Mouse (Mus musculus) midbrain, embryonic 13.5 days (tissue): ENCODE measurements around the gene Poln. TPM values are rescaled to one million over a fixed set of nuclear protein-coding genes. Genes with fewer than 3 reads are reported as not detected.

Experiments
- ATAC-seq: fragments of 200-750 bp; cut with Nextera tagmentation; 2 replicates; pipeline ENCODE4 v1.8.0; 2017; ENCODE audit warnings: mild to moderate bottlenecking, moderate TSS enrichment, moderate library complexity
- H3K27ac ChIP-seq: fragments of 300-500 bp; sonication (generic); 2 replicates; pipeline ENCODE4 v1.5.1; 2015; ENCODE audit warnings: inconsistent platforms, mild to moderate bottlenecking, moderate library complexity
- H3K27me3 ChIP-seq: fragments of 300-500 bp; sonication (generic); 2 replicates; pipeline ENCODE4 v1.6.1; 2015; ENCODE audit warnings: mild to moderate bottlenecking, inconsistent platforms
- H3K36me3 ChIP-seq: fragments of 300-500 bp; sonication (generic); 2 replicates; pipeline ENCODE4 v1.6.1; 2015; ENCODE audit warnings: mild to moderate bottlenecking, inconsistent platforms
- H3K4me1 ChIP-seq: fragments of 300-500 bp; sonication (generic); replicated peaks from 2 replicates; pipeline ENCODE4 v1.6.1; 2015; ENCODE audit warnings: inconsistent platforms
- H3K4me2 ChIP-seq: fragments of 300-500 bp; sonication (generic); replicated peaks from 2 replicates; pipeline ENCODE4 v1.6.1; 2015; ENCODE audit warnings: moderate library complexity, mild to moderate bottlenecking, inconsistent platforms
- H3K4me3 ChIP-seq: fragments of 300-500 bp; sonication (generic); replicated peaks from 2 replicates; pipeline ENCODE4 v1.5.1; 2015; ENCODE audit warnings: mild to moderate bottlenecking, inconsistent platforms
- H3K9ac ChIP-seq: fragments of 300-500 bp; sonication (generic); replicated peaks from 2 replicates; pipeline ENCODE4 v1.6.1; 2015; ENCODE audit warnings: mild to moderate bottlenecking, inconsistent platforms
- H3K9me3 ChIP-seq: fragments of 300-500 bp; sonication (generic); 2 replicates; pipeline ENCODE4 v1.6.1; 2016; ENCODE audit warnings: mild to moderate bottlenecking, inconsistent platforms
- WGBS: fragments of 180-500 bp; shearing (Covaris S2); methylation state at CpG from one replicate; pipeline ENCODE4 v1.1.7; 2015; 5-methylcytosine and 5-hydroxymethylcytosine counted together
- polyA plus RNA-seq: library from polyadenylated mRNA; unstranded; fragments of >200 nt; fragmentation: Nextera tagmentation; extraction: Ambion mirVana; gene quantifications from 2 replicates; pipeline ENCODE4 v1.2.1, GENCODE M21; 2015

The Poln gene
- polyA plus RNA-seq, 1 experiment from 2014 or later, result 0.89 TPM

GRCm38 (mm10) chr5:34169954-34170353, 706 bp upstream of the Poln start:
- peaks cover 26% of the 10 kb centered on the region for H3K36me3 ChIP-seq
- 91% methylated on average over 3 of the region's 3 CpGs for WGBS
- H3K4me1 ChIP-seq, result peaks cover 29% of the 10 kb centered on the region
- H3K9me3 ChIP-seq, result no peaks in the 10 kb centered on the region
- H3K27me3 ChIP-seq, result no peaks in the 10 kb centered on the region
- peak overlapping the region; percentile 60 for H3K4me2 ChIP-seq
- peak overlapping the region; percentile 57 for H3K4me3 ChIP-seq
- no peak for ATAC-seq
- H3K27ac ChIP-seq, result peak overlapping the region; percentile 94
- H3K9ac ChIP-seq, result peak overlapping the region; percentile 69

GRCm38 (mm10) chr5:34167857-34168256, 1.4 kb downstream of the Poln start:
- H3K4me3 ChIP-seq, result no peak overlapping the region

GRCm38 (mm10) chr5:34165793-34166192, 3.5 kb downstream of the Poln start:
- H3K27ac ChIP-seq, result no peak overlapping the region
- peaks cover 32% of the 10 kb centered on the region for H3K4me1 ChIP-seq
- ATAC-seq, result no peak
- H3K27me3 ChIP-seq, result no peaks in the 10 kb centered on the region
- peaks cover 4% of the 10 kb centered on the region for H3K36me3 ChIP-seq
- 86% methylated on average over 4 of the region's 4 CpGs for WGBS
- no peaks in the 10 kb centered on the region for H3K9me3 ChIP-seq
- no peak overlapping the region for H3K4me3 ChIP-seq
- H3K4me2 ChIP-seq, result no peak overlapping the region
- no peak overlapping the region; the same call in 1 of the 2 replicates for H3K9ac ChIP-seq

More at GRCm38 (mm10) chr5:34167857-34168256, 1.4 kb downstream of the Poln start:
- Histone ChIP-seq H3K36me3 (peaks cover 9% of the 10 kb centered on the region), H3K9ac (0 out of 2 replicates have a peak overlapping the region, but pooled peaks have one; percentile 0), H3K4me2 (peak overlapping the region; percentile 11; the same call in 1 of the 2 replicates), H3K9me3 (no peaks in the 10 kb centered on the region), H3K27ac (no peak overlapping the region), H3K27me3 (no peaks in the 10 kb centered on the region), H3K4me1 (peaks cover 32% of the 10 kb centered on the region)
- WGBS, result 82% methylated on average over 4 of the region's 4 CpGs
- ATAC-seq, result no peak

- Histone ChIP-seq H3K9ac (no peak overlapping the region), H3K27me3 (no peaks in the 10 kb centered on the region), H3K36me3 (peaks cover 2% of the 10 kb centered on the region), H3K4me3 (no peak overlapping the region), H3K4me1 (no peaks in the 10 kb centered on the region), H3K9me3 (no peaks in the 10 kb centered on the region), H3K4me2 (no peak overlapping the region), H3K27ac (no peak overlapping the region)
- no peak for ATAC-seq
Measured at GRCm38 (mm10) chr5:34148476-34148875, 20.8 kb downstream of the Poln start.

DNA sequence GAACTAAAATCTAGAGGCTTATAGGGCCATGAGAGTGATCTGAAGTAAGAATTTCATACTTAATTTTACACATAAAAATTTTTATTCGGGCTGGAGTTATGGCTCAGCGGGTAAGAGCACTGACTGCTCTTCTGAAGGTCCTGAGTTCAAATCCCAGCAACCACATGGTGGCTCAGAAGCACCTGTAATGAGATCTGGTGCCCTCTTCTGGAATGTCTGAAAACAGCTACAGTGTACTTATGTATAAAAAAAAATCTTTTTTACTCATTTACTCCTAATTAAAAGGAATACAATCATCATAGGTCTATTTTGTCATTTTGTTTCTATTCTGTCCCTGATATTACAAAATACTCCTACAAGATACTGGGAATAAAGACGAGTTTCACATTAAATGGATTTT, 21.7 kb downstream of the Poln start:
- ATAC-seq, result no peak
- no peaks in the 10 kb centered on the region for H3K36me3 ChIP-seq
- H3K27me3 ChIP-seq, result no peaks in the 10 kb centered on the region
- no peaks in the 10 kb centered on the region for H3K9me3 ChIP-seq
- no peak overlapping the region for H3K27ac ChIP-seq
- 91% methylated on average over 3 of the region's 3 CpGs for WGBS
- no peak overlapping the region for H3K4me2 ChIP-seq
- no peaks in the 10 kb centered on the region for H3K4me1 ChIP-seq
- H3K9ac ChIP-seq, result no peak overlapping the region
- H3K4me3 ChIP-seq, result no peak overlapping the region

DNA sequence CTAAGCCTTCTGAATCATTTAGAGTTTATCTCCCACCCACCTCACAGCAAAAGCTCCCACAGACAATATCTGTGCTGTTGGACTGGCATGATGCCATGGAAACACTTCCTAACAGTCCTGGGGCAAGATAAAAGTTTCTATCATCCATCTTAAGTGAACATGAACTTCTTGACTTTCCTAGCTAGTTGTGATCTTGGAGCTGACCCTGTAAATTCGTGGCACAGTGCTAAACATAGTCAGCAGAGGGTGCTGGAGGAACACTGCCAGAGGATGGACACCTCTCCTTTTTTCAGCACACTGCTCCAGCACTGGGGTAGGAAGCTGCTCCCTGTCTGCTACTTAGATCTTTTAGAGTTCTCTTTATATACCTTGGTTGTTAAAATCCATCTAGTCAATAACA, 29.5 kb downstream of the Poln start:
- Histone ChIP-seq H3K4me1 (no peaks in the 10 kb centered on the region), H3K4me2 (no peak overlapping the region), H3K9ac (no peak overlapping the region), H3K36me3 (no peaks in the 10 kb centered on the region), H3K27me3 (no peaks in the 10 kb centered on the region), H3K27ac (no peak overlapping the region), H3K9me3 (no peaks in the 10 kb centered on the region), H3K4me3 (no peak overlapping the region)
- WGBS, result 0% methylated on average over 1 of the region's 1 CpGs
- no peak for ATAC-seq

DNA sequence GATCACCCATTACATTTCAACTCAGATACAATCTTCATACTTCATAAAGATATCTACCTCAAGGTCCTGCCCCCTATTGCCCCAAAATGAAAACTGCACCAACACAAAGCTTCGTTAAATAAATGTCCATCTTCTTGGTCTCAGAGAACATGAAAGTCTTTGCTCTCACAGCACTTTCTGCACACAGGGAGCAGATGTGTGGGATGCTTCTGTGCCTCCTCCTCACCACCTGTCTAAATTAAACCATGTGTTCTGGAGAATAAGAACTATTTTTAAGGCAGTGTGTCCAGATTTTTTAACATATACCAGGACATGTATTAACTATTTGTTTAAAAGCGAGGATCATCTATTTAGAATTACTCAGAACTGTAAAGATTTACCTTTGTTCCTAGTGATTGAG, 36.5 kb downstream of the Poln start:
- Histone ChIP-seq H3K27me3 (no peaks in the 10 kb centered on the region), H3K4me2 (no peak overlapping the region), H3K27ac (no peak overlapping the region), H3K9me3 (no peaks in the 10 kb centered on the region), H3K36me3 (no peaks in the 10 kb centered on the region), H3K4me3 (no peak overlapping the region), H3K4me1 (no peaks in the 10 kb centered on the region), H3K9ac (no peak overlapping the region)
- 83% methylated on average over 2 of the region's 2 CpGs for WGBS
- ATAC-seq, result no peak

DNA sequence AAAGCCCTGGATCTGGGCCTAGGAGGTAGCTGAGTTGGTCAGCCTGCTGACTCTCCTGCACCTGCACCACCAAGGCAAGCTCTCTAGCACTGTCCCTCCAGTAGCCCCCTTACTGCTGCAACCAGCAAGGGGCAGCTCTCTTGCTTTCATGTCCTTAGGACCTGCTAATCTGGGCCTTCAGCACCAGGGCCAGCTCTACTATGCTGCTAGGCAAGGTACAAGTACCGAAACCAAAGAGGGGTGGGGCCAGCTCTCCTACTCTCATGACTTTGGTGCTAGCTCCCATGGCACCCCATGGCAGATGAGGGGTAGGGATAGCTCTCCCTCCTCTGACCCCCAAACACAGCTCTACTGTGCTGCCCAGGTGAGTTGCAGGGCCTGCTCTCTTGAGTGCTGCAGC, 45.1 kb downstream of the Poln start:
- Histone ChIP-seq H3K4me3 (no peak overlapping the region), H3K4me1 (no peaks in the 10 kb centered on the region), H3K36me3 (no peaks in the 10 kb centered on the region), H3K27ac (no peak overlapping the region), H3K9me3 (no peaks in the 10 kb centered on the region), H3K9ac (no peak overlapping the region), H3K27me3 (no peaks in the 10 kb centered on the region), H3K4me2 (no peak overlapping the region)
- no peak for ATAC-seq
- 32% methylated on average over 1 of the region's 1 CpGs for WGBS

DNA sequence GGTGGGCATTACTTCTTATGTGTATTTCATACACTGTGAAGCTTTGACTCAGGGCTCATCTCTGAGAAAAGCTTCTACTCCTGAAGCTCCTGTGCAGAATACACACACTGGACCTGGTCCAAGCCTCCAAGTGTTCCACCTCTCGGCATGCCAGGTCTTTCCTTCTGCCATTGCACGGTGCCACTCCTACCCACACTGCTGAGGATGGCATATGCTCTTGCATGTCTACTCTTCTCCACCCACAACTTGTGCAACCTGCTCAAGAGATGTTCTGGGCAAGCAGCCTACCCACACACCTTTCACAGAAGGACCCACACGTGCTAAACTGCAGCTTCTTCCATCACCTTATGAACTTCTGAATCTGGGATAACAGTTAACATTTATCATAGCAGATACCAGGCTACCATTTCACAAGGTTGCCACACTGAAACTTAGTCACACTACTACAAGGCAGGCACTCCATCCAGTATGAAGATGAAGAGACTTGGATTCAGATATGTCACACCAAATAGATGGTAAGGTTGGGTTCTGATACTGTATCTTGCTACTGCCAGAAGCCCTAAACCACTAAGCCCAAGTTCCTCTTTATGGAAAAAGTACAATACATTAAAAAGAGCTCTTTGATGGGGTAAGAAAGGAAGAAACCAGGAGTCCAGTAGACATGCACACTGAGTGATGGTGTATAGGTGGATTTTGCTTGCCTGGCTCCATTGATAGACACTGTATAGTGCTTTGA, 50.0 kb downstream of the Poln start:
- Histone ChIP-seq H3K4me3 (no peak overlapping the region), H3K27me3 (no peaks in the 10 kb centered on the region), H3K9me3 (no peaks in the 10 kb centered on the region), H3K4me1 (no peaks in the 10 kb centered on the region), H3K9ac (no peak overlapping the region), H3K36me3 (no peaks in the 10 kb centered on the region), H3K4me2 (no peak overlapping the region), H3K27ac (no peak overlapping the region)
- ATAC-seq, result no peak
- WGBS, result 86% methylated on average over 3 of the region's 3 CpGs

DNA sequence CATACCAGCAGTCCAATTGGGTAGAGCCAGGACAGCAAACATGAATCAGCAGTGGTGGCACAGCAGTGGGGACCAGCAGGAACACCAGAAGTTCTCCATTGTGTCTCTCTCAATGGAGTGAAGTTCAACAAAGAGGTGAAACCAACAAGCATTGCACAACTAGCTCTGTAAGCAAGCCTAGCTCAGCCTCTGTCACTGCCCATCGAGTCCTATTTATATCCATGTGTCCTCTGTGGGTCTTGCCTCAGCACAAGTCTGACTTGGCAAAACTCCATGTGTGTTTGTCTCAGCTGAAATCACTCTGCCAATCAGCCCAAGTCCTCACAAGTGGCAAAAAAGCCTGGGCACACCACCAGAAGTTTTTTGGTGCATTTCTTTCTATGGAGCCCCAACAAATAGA, 63.6 kb downstream of the Poln start:
- Histone ChIP-seq H3K27me3 (no peaks in the 10 kb centered on the region), H3K4me2 (no peak overlapping the region), H3K9me3 (no peaks in the 10 kb centered on the region; the same call in 1 of the 2 replicates), H3K36me3 (no peaks in the 10 kb centered on the region), H3K27ac (no peak overlapping the region), H3K9ac (no peak overlapping the region), H3K4me3 (no peak overlapping the region), H3K4me1 (no peaks in the 10 kb centered on the region)
- no peak for ATAC-seq
- WGBS, result 81% methylated on average over 1 of the region's 1 CpGs

DNA sequence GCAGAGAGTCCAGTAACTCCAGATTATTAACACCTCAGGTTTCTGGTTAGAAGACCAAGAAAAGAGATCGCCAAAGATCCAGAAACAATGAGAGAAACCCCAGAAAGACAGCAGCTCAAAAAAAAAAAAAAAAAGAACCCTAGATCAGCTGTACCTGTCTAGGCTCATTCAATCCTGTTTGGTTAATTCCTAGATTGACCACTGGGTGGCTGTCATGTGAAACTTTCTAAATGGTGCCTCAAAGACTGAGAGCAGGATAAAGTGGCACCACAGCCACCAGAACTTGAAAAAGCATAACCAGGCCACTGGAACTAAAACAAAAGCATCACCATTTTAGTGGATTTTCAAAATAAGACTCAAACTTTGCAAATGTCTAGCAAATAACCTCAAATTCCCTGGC, 71.9 kb downstream of the Poln start:
- Histone ChIP-seq H3K27ac (no peak overlapping the region), H3K9ac (no peak overlapping the region), H3K4me3 (no peak overlapping the region), H3K9me3 (no peaks in the 10 kb centered on the region; the same call in 1 of the 2 replicates), H3K27me3 (no peaks in the 10 kb centered on the region), H3K4me2 (no peak overlapping the region), H3K36me3 (no peaks in the 10 kb centered on the region), H3K4me1 (no peaks in the 10 kb centered on the region)
- 10% methylated on average over 1 of the region's 1 CpGs for WGBS
- ATAC-seq, result no peak

- no peak overlapping the region for H3K4me3 ChIP-seq
- H3K4me1 ChIP-seq, result no peaks in the 10 kb centered on the region
- no peak overlapping the region for H3K9ac ChIP-seq
- no peaks in the 10 kb centered on the region for H3K9me3 ChIP-seq
- no peak overlapping the region for H3K4me2 ChIP-seq
- ATAC-seq, result no peak
- 83% methylated on average over 2 of the region's 2 CpGs for WGBS
- no peaks in the 10 kb centered on the region for H3K27me3 ChIP-seq
- H3K27ac ChIP-seq, result no peak overlapping the region
- no peaks in the 10 kb centered on the region for H3K36me3 ChIP-seq
Measured at GRCm38 (mm10) chr5:34093021-34093420, 76.2 kb downstream of the Poln start.

GRCm38 (mm10) chr5:34032520-34032919, 136.7 kb downstream of the Poln start:
- WGBS, result 74% methylated on average over 3 of the region's 3 CpGs
- no peaks in the 10 kb centered on the region for H3K36me3 ChIP-seq
- no peaks in the 10 kb centered on the region for H3K9me3 ChIP-seq
- ATAC-seq, result no peak
- no peak overlapping the region for H3K27ac ChIP-seq
- H3K27me3 ChIP-seq, result no peaks in the 10 kb centered on the region
- no peak overlapping the region for H3K9ac ChIP-seq
- H3K4me1 ChIP-seq, result peaks cover 5% of the 10 kb centered on the region; the same call in 1 of the 2 replicates
- H3K4me3 ChIP-seq, result no peak overlapping the region
- no peak overlapping the region for H3K4me2 ChIP-seq
